Mouse (Mus musculus): Measurements from ENCODE around the gene Sardh. TPM values are rescaled to one million over a fixed set of nuclear protein-coding genes. Genes with fewer than 3 reads are reported as not detected.

Gene Sardh
- total RNA-seq, 4 experiments from 2014 or later: 3.5 to 13.3 (median 7.6) TPM

- no peak for DNase-seq (ENCODE audit: low spot score)
These were observed 73.9 kb downstream of the Sardh start for GRCm38 (mm10) chr2:27174242-27174641.

- DNase-seq (ENCODE audit: low spot score): no peak
These were observed 81.1 kb downstream of the Sardh start for GRCm38 (mm10) chr2:27166999-27167398.

- no peak for DNase-seq (ENCODE audit: low spot score)
These were observed 82.1 kb downstream of the Sardh start for GRCm38 (mm10) chr2:27166074-27166473.

GRCm38 (mm10) chr2:27164796-27165590, 83.1 kb downstream of the Sardh start, which contains the start of gene Dbh:
Gene Dbh (plus strand): TSS chr2:27165233.
- no peak for DNase-seq (ENCODE audit: low spot score)

GRCm38 (mm10) chr2:27163851-27164250, 84.3 kb downstream of the Sardh start:
- no peak for DNase-seq (ENCODE audit: low spot score)

- DNase-seq (ENCODE audit: low spot score): no peak
These were observed 85.5 kb downstream of the Sardh start for GRCm38 (mm10) chr2:27162656-27163055.

GRCm38 (mm10) chr2:27161526-27161925, 86.6 kb downstream of the Sardh start:
- DNase-seq (ENCODE audit: low spot score): no peak

- DNase-seq (ENCODE audit: low spot score): no peak
These were observed 91.5 kb downstream of the Sardh start for GRCm38 (mm10) chr2:27156596-27156995.

GRCm38 (mm10) chr2:27154466-27155185, 93.5 kb downstream of the Sardh start:
- no peak for DNase-seq (ENCODE audit: low spot score)

- DNase-seq (ENCODE audit: low spot score): no peak
These were observed 98.7 kb downstream of the Sardh start for GRCm38 (mm10) chr2:27149457-27149856.

GRCm38 (mm10) chr2:27146840-27147239, 101.3 kb downstream of the Sardh start:
- no peak for DNase-seq (ENCODE audit: low spot score)

GRCm38 (mm10) chr2:27144957-27145356, 103.2 kb downstream of the Sardh start:
- DNase-seq (ENCODE audit: low spot score): no peak

GRCm38 (mm10) chr2:27141950-27142693, 106.0 kb downstream of the Sardh start, which contains the start of gene Fam163b:
Gene Fam163b (minus strand): TSS chr2:27142491.
- no peak for DNase-seq (ENCODE audit: low spot score)

Other genes starting within 250 kb of the Sardh start
- gene Cacfd1, start 238.4 kb downstream of the Sardh start, total RNA-seq (2022): 10 to 100 TPM; 44.4 to 51.6 (median 48.5) TPM
- 1 to 10 TPM in 1 of 4 experiments, under 1 TPM in 3; 0.27 to 1.5 (median 0.56) TPM for gene Slc2a6, start 220.3 kb downstream of the Sardh start, total RNA-seq (2022)
- not detected for gene Mymk, start 176.2 kb downstream of the Sardh start, total RNA-seq (2022)
- 1 to 10 TPM; 4.4 to 6.6 (median 5.1) TPM for gene Adamtsl2, start 169.0 kb downstream of the Sardh start, total RNA-seq (2022)
- gene Fam163b, start 105.8 kb downstream of the Sardh start, total RNA-seq (2022): under 1 TPM; 0.27 to 0.63 (median 0.48) TPM
- gene Dbh, start 83.1 kb downstream of the Sardh start, total RNA-seq (2022): 1 to 10 TPM; 1.5 to 3.4 (median 1.8) TPM
- gene Vav2, start 178.7 kb upstream of the Sardh start, total RNA-seq (2022): 10 to 100 TPM in 3 of 4 experiments, 1 to 10 TPM in 1; 8.2 to 13.1 (median 12.1) TPM
- gene Brd3os, start 194.0 kb upstream of the Sardh start, total RNA-seq (2022): 1 to 10 TPM; 1.2 to 2.0 (median 1.9) TPM